Mouse (Mus musculus): ENCODE measurements at regions not wholly inside any gene's neighbourhood (a gene's known extent, or its start where the extent isn't known, plus 50 kb on each side); places are given as distances from the start of the nearest gene placed in this dataset.

GRCm38 (mm10) chr13:102487416-102488097 lies 205.8 kb upstream of the Cd180 start:
- no peak for DNase-seq (ENCODE audit: low spot score)

- no peak for DNase-seq (ENCODE audit: low spot score)
Observed at GRCm38 (mm10) chr13:102491370-102491769, 202.0 kb upstream of the Cd180 start.

GRCm38 (mm10) chr13:102504157-102504947 lies 189.0 kb upstream of the Cd180 start:
- no peak for DNase-seq (ENCODE audit: low spot score)

- peak; percentile 37 for DNase-seq (ENCODE audit: low spot score)
Observed at GRCm38 (mm10) chr13:102507226-102507625, 186.1 kb upstream of the Cd180 start.

GRCm38 (mm10) chr13:102507916-102508315 lies 185.4 kb upstream of the Cd180 start:
- DNase-seq (ENCODE audit: low spot score) = no peak

GRCm38 (mm10) chr13:102510733-102511279 lies 182.6 kb upstream of the Cd180 start:
- no peak for DNase-seq (ENCODE audit: low spot score)

- no peak for DNase-seq (ENCODE audit: low spot score)
Observed at GRCm38 (mm10) chr13:102518169-102518882, 175.0 kb upstream of the Cd180 start.

GRCm38 (mm10) chr13:102521427-102521826 lies 171.9 kb upstream of the Cd180 start:
- no peak for DNase-seq (ENCODE audit: low spot score)

- DNase-seq (ENCODE audit: low spot score) = no peak
Observed at GRCm38 (mm10) chr13:102522080-102522479, 171.3 kb upstream of the Cd180 start.

GRCm38 (mm10) chr13:102526621-102527140 lies 166.7 kb upstream of the Cd180 start:
- no peak for DNase-seq (ENCODE audit: low spot score)

- DNase-seq (ENCODE audit: low spot score) = no peak
Observed at GRCm38 (mm10) chr13:102533784-102534183, 159.6 kb upstream of the Cd180 start.

- DNase-seq (ENCODE audit: low spot score) = peak; percentile 13
Observed at GRCm38 (mm10) chr13:102537424-102538242, 155.7 kb upstream of the Cd180 start.

- DNase-seq (ENCODE audit: low spot score) = no peak
Observed at GRCm38 (mm10) chr13:102540436-102540835, 152.9 kb upstream of the Cd180 start.

GRCm38 (mm10) chr13:102544359-102545165 lies 148.8 kb upstream of the Cd180 start:
- no peak for DNase-seq (ENCODE audit: low spot score)

- no peak for DNase-seq (ENCODE audit: low spot score)
Observed at GRCm38 (mm10) chr13:102545845-102546615, 147.3 kb upstream of the Cd180 start.

- no peak for DNase-seq (ENCODE audit: low spot score)
Observed at GRCm38 (mm10) chr13:102548252-102548651, 145.1 kb upstream of the Cd180 start.

GRCm38 (mm10) chr13:102566846-102567572 lies 126.3 kb upstream of the Cd180 start:
- DNase-seq (ENCODE audit: low spot score) = no peak

- DNase-seq (ENCODE audit: low spot score) = no peak
Observed at GRCm38 (mm10) chr13:102569580-102569979, 123.8 kb upstream of the Cd180 start.
